Mouse (Mus musculus) limb, embryonic 14.5 days (tissue): ENCODE results near the gene Zfp639. TPM values are rescaled to one million over a fixed set of nuclear protein-coding genes. Genes with fewer than 3 reads are reported as not detected.

ENCODE experiments used
- ATAC-seq: fragments of 200-750 bp; cut with Nextera tagmentation; 2 replicates; pipeline ENCODE4 v1.8.0; 2017; ENCODE audit warnings: low read depth, moderate number of reproducible peaks, moderate TSS enrichment; ENCODE audit not compliant: low FRiP score
- DNase-seq: peaks from one replicate; pipeline ENCODE4 v3.0.0-alpha.2; 2015; ENCODE audit warnings: low spot score
- H3K27ac ChIP-seq: fragments of 300-500 bp; sonication (generic); replicated peaks from 2 replicates; pipeline ENCODE4 v1.5.1; 2014; ENCODE audit warnings: low read depth, mild to moderate bottlenecking, low read length, moderate library complexity, mixed read lengths
- H3K27me3 ChIP-seq: fragments of 300-500 bp; sonication (generic); 2 replicates; pipeline ENCODE4 v1.6.1; 2014; ENCODE audit warnings: low read length, mixed read lengths; ENCODE audit not compliant: control insufficient read depth, insufficient read depth
- H3K36me3 ChIP-seq: fragments of 300-500 bp; sonication (generic); 2 replicates; pipeline ENCODE4 v1.6.1; 2014; ENCODE audit warnings: mild to moderate bottlenecking, low read length, moderate library complexity, mixed read lengths; ENCODE audit not compliant: control insufficient read depth, insufficient read depth
- H3K4me1 ChIP-seq: fragments of 300-500 bp; sonication (generic); 2 replicates; pipeline ENCODE4 v1.6.1; 2014; ENCODE audit warnings: antibody characterized with exemption, low read length, mixed read lengths; ENCODE audit not compliant: control insufficient read depth, insufficient read depth
- H3K4me2 ChIP-seq: fragments of 300-500 bp; sonication (generic); replicated peaks from 2 replicates; pipeline ENCODE4 v1.6.1; 2014; ENCODE audit warnings: low read depth, mild to moderate bottlenecking, low read length, moderate library complexity; ENCODE audit not compliant: severe bottlenecking
- H3K4me3 ChIP-seq: fragments of 300-500 bp; sonication (generic); replicated peaks from 2 replicates; pipeline ENCODE4 v1.5.1; 2014; ENCODE audit warnings: low read length
- H3K9ac ChIP-seq: fragments of 300-500 bp; sonication (generic); 2 replicates; pipeline ENCODE4 v1.6.1; 2014; ENCODE audit warnings: mild to moderate bottlenecking, low read depth, low read length, moderate library complexity; ENCODE audit not compliant: severe bottlenecking
- H3K9me3 ChIP-seq: fragments of 300-500 bp; sonication (generic); 2 replicates; pipeline ENCODE4 v1.6.1; 2016; ENCODE audit warnings: low read length; ENCODE audit not compliant: control insufficient read depth
- POLR2A ChIP-seq: fragments of 200-500 bp; IDR thresholded peaks from 2 replicates; pipeline ENCODE4 v1.8.0; 2012; ENCODE audit warnings: inconsistent platforms, mild to moderate bottlenecking, moderate library complexity, borderline replicate concordance; ENCODE audit not compliant: insufficient read depth, insufficient read length; ENCODE audit errors: extremely low read depth
- WGBS: fragments of 180-500 bp; shearing (Covaris S2); extraction: QIAGEN DNeasy Blood & Tissue Kit; methylation state at CpG from one replicate; pipeline ENCODE4 v1.1.7; 2014; 5-methylcytosine and 5-hydroxymethylcytosine counted together
- polyA plus RNA-seq, 2 experiments: library from polyadenylated mRNA; depleted of rRNA in 1 of 2; stranded (reverse) in 1 of 2; unstranded in 1 of 2; fragments of >200 nt; fragmentation: Nextera tagmentation in 1 of 2; extraction: Ambion mirVana in 1 of 2; gene quantifications; 2 replicates each; pipeline versions ENCODE4 v1.2.1 to v1.2.3; 2012 to 2014

The Zfp639 gene
- polyA plus RNA-seq, 2 experiments, result 48.1 to 61.5 TPM

DNA sequence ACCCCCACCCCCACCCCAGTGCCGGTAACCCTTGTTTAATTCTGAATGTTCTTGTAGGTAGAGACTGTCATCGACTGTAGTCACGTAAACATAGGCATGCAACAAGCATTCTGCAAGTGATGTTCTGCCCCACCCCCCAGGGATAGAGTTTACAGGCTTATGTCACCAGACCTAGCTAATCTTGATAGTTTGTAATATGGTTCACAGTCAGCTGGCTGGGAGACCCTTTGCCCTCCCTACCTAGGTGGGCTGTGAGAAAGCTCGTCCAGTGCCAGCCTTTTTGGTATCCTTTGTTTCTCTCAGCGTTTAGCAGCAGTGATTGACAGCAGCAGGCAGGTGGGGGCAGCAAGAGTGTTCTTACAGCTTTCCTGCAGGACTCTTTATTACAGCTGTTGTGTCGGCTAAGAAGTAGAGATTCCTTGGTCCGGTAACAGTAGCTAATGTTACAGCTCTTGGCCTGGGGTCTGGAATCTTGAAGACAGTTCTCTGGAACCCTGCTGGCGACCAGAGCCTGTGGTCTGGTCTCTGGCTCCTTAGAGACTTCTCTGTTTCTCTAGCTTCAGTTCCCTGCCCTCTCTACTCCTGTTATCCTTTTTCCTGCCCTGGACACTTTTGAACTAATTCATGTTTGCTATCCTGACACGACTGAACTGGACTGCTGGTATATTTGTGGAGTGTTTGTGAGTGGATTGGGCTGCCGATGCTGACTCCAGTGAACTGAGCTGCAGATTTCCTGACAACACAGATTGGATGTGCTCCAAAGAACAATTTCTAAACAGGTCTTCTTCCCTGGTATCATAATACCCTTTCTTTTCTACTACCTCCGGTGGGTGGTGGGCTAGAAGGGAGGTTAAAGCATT is 3.5 kb upstream of the Zfp639 start:
- WGBS, result 51% methylated on average over 11 of the region's 11 CpGs
- H3K4me1 ChIP-seq, result peaks cover 5% of the 10 kb centered on the region; the same call in 1 of the 2 replicates
- no peaks in the 10 kb centered on the region for H3K27me3 ChIP-seq
- no peaks in the 10 kb centered on the region for H3K36me3 ChIP-seq
- no peak overlapping the region for H3K27ac ChIP-seq
- no peak overlapping the region for H3K4me3 ChIP-seq
- TF ChIP-seq POLR2A, result no peak
- H3K9ac ChIP-seq, result no peak overlapping the region; the same call in 1 of the 2 replicates
- peak; percentile 5; the same call in 1 of the 2 replicates for ATAC-seq
- H3K9me3 ChIP-seq, result no peaks in the 10 kb centered on the region
- no peak overlapping the region for H3K4me2 ChIP-seq
- peak; percentile 23 for DNase-seq

DNA sequence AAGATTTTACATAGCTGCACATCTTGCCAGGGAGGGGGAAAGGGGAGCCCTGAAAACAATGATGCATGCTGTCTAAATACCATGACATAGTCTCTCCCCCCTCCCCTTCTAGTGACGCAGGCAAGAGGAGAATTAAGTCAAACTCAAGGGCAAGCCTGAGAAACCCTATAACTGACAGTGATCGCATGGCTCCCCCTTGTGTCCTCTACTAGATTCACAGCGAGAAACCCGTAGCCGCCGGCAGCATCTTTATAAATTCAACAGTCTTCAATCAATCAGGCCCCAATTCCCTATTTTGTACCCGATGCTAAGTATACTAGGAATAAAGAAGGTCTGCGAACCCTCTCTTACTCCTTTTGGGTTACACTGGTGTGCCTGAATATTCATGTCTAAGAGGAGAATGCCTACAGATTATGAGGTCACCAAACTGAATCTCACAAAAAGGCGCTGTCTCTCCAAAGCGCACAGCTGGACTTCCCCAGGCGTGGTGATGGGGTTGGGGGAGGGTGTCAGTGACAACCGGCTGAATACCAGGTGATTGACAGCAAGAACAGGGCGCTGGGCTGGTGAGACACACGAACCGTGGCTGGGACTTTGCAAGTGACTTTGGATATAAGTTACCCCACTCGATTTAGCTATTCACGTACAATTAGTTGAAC is 1.3 kb upstream of the Zfp639 start:
- no peaks in the 10 kb centered on the region for H3K36me3 ChIP-seq
- peak; percentile 88 for DNase-seq
- H3K4me1 ChIP-seq, result peaks cover 6% of the 10 kb centered on the region; the same call in 1 of the 2 replicates
- H3K9me3 ChIP-seq, result no peaks in the 10 kb centered on the region
- no peak; the same call in 1 of the 2 replicates for ATAC-seq
- no peak overlapping the region for H3K9ac ChIP-seq
- H3K27me3 ChIP-seq, result no peaks in the 10 kb centered on the region
- no peak overlapping the region for H3K4me3 ChIP-seq
- 5% methylated on average over 17 of the region's 17 CpGs for WGBS
- H3K4me2 ChIP-seq, result peak overlapping the region; percentile 40
- no peak overlapping the region for H3K27ac ChIP-seq
- no peak for TF ChIP-seq POLR2A

DNA sequence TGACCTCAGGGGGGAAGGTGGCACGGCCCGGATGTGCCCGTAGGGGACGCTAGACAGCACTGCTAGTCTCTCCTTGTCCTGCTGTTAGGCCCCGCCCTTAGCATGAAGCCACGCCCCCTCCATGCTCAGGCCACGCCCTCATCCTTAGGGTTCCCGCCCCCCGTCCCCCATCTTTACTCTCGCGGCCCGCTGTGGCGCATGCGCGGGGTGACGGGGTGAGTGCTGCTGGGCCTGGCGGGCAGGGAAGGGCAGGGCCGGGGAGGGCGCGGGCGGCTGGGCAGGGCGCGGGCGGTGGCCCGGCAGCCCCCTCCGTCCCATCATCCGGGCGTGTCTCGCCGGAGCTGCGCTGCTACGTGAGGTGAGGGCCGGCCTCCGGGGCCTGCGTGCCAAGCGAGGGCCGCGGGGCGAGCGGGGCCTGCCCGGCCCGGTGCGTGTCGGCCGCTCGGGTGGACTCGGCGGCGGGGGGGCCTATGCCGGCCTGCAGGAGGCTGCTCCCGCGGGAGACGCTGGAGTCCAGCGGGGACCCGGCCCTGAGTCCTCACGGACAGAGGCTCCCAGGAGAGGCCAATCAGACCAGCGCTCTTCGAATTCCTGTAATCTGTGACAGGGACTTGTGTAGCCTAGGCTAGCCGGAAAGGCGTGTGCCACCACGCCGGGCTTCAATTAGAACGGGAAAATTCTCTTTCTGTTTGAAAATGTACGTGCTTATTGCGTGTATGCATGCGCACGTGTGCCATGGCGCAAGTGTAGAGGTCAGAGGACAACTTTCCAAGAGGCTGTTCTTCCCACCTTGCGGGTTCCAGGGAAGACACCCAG is 524 bp downstream of the Zfp639 start:
- 0 out of 2 replicates have a peak, but pooled peaks have one; percentile 19 for TF ChIP-seq POLR2A
- peak overlapping the region; percentile 95 for H3K4me3 ChIP-seq
- peak overlapping the region; percentile 94 for H3K9ac ChIP-seq
- H3K27me3 ChIP-seq, result no peaks in the 10 kb centered on the region
- peak overlapping the region; percentile 46; the same call in 1 of the 2 replicates for H3K27ac ChIP-seq
- DNase-seq, result peak; percentile 90
- H3K4me2 ChIP-seq, result peak overlapping the region; percentile 75
- peak; percentile 89 for ATAC-seq
- 1% methylated on average over 47 of the region's 69 CpGs for WGBS
- peaks cover 9% of the 10 kb centered on the region for H3K36me3 ChIP-seq
- H3K9me3 ChIP-seq, result no peaks in the 10 kb centered on the region
- peaks cover 6% of the 10 kb centered on the region; the same call in 1 of the 2 replicates for H3K4me1 ChIP-seq

DNA sequence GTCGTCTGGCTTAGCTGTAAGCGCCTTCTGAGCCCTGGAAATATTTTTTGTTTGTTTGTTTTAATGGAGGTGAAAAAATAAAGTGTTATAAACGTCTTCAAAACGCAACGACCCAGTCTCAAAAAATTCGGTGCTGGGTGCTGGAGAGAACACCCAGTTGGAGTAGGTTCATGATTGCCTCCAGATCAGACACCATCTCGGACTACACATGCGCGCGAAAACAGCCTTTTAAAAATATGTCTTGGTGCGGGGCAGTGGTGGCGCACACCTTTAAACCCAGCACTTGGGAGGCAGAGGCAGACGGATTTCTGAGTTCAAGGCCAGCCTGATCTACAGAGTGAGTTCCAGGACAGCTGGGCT is 1.1 kb downstream of the Zfp639 start:
- TF ChIP-seq POLR2A, result no peak
- Histone ChIP-seq H3K9me3 (no peaks in the 10 kb centered on the region), H3K4me2 (peak overlapping the region; percentile 75), H3K36me3 (peaks cover 15% of the 10 kb centered on the region), H3K9ac (peak overlapping the region; percentile 94), H3K27ac (0 out of 2 replicates have a peak overlapping the region, but pooled peaks have one; percentile 46), H3K4me1 (peaks cover 6% of the 10 kb centered on the region; the same call in 1 of the 2 replicates), H3K27me3 (no peaks in the 10 kb centered on the region), H3K4me3 (peak overlapping the region; percentile 95)
- WGBS, result 2% methylated on average over 13 of the region's 13 CpGs
- no peak for DNase-seq
- no peak for ATAC-seq
